27 mouse cellular contexts compared by ENCODE assay signal in the genomic region with DNA sequence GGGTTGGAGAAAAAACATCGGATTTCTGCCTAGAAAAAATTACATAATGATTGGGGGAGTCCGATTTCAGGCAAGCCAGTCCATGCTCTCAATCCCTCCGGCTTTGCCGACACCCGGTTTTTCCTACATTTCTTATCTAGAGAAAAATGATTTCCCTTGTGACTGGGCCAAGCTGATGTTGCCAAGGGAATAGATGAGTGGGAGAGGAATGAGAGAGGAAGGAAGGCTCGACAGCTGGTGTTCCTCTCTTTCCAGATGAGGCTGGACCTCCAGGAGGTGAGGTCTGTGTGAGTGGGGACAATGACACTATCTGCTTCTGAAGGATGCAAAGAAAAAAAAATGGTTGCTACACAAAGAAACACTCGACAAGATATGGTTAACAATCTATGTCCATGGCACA. TPM values are rescaled to one million over a fixed set of nuclear protein-coding genes. Genes with fewer than 3 reads are reported as not detected.
DNase-seq lines count a peak whose midpoint lies in the region; ATAC-seq and TF ChIP-seq lines count a peak whose summit lies in the region.
"Had no signal": no experiment of that assay in that cellular context is flagged by ENCODE, and none has a peak within 500 bp of the region (broad histone marks: within the 10 kb centered on the region; RNA-seq: fewer than 3 reads in every experiment).

No protein-coding gene starts in this region.

- no peak overlapping the region for H3K4me3 ChIP-seq in heart, embryonic 11.5 days (ENCODE audit: low read depth, low read length)
- no peak overlapping the region for H3K4me3 ChIP-seq in lung, embryonic 14.5 days (ENCODE audit: low read depth, low read length)
- H3K4me3 ChIP-seq in lung, adult 2 months (replicated peaks; ENCODE audit: extremely low read depth, low read depth, low read length), result no peak overlapping the region
- H3K4me3 ChIP-seq in brown adipose tissue, adult 24 weeks (ENCODE audit: insufficient read depth, low read depth, low read length), result no peak overlapping the region
- H3K4me3 ChIP-seq in heart, postnatal 0 days (ENCODE audit: low read depth, low read length), result no peak overlapping the region
- H3K4me3 ChIP-seq in midbrain, embryonic 15.5 days, result no peak overlapping the region
- H3K4me3 ChIP-seq: embryonic facial prominence, embryonic 13.5 days; forebrain, embryonic 10.5 days; forebrain, embryonic 15.5 days; hindbrain, embryonic 12.5 days; intestine, embryonic 15.5 days; liver, embryonic 13.5 days had no signal

- no peaks in the 10 kb centered on the region for H3K9me3 ChIP-seq in heart, embryonic 11.5 days (replicated peaks; ENCODE audit: control insufficient read depth, low read length)
- no peaks in the 10 kb centered on the region for H3K9me3 ChIP-seq in lung, embryonic 14.5 days (ENCODE audit: low read depth, low read length)
- no peaks in the 10 kb centered on the region for H3K9me3 ChIP-seq in heart, postnatal 0 days (replicated peaks; ENCODE audit: control insufficient read depth, low read length)
- no peaks in the 10 kb centered on the region for H3K9me3 ChIP-seq in midbrain, embryonic 15.5 days
- H3K9me3 ChIP-seq: embryonic facial prominence, embryonic 13.5 days; forebrain, embryonic 10.5 days; forebrain, embryonic 15.5 days; hindbrain, embryonic 12.5 days; intestine, embryonic 15.5 days; liver, embryonic 13.5 days had no signal

- 61% methylated on average over 7 of the region's 7 CpGs for whole genome bisulfite sequencing in heart, embryonic 11.5 days (ENCODE audit: insufficient replicate concordance)
- 30% methylated on average over 7 of the region's 7 CpGs for WGBS in lung, embryonic 14.5 days
- 57% methylated on average over 7 of the region's 7 CpGs for WGBS in lung, adult 2 months
- 48% methylated on average over 7 of the region's 7 CpGs for WGBS in heart, postnatal 0 days
- WGBS in midbrain, embryonic 15.5 days, result 70% methylated on average over 7 of the region's 7 CpGs

- no peaks in the 10 kb centered on the region for H3K36me3 ChIP-seq in heart, embryonic 11.5 days (ENCODE audit: control insufficient read depth, insufficient read depth, low read length)
- H3K36me3 ChIP-seq in lung, embryonic 14.5 days (ENCODE audit: insufficient read depth), result no peaks in the 10 kb centered on the region
- H3K36me3 ChIP-seq in heart, postnatal 0 days (replicated peaks; ENCODE audit: control insufficient read depth, insufficient read depth, low read length), result no peaks in the 10 kb centered on the region
- no peaks in the 10 kb centered on the region for H3K36me3 ChIP-seq in midbrain, embryonic 15.5 days (replicated peaks)
- H3K36me3 ChIP-seq: embryonic facial prominence, embryonic 13.5 days; forebrain, embryonic 10.5 days; forebrain, embryonic 15.5 days; hindbrain, embryonic 12.5 days; intestine, embryonic 15.5 days; liver, embryonic 13.5 days had no signal

- peaks cover 9% of the 10 kb centered on the region for H3K4me1 ChIP-seq in heart, embryonic 11.5 days (ENCODE audit: control insufficient read depth, insufficient read depth, low read length)
- H3K4me1 ChIP-seq in lung, embryonic 14.5 days (ENCODE audit: insufficient read depth), result peaks cover 13% of the 10 kb centered on the region
- H3K4me1 ChIP-seq in lung, adult 2 months (ENCODE audit: control insufficient read depth, insufficient read depth, low read length), result peaks cover 16% of the 10 kb centered on the region
- peaks cover 8% of the 10 kb centered on the region for H3K4me1 ChIP-seq in brown adipose tissue, adult 24 weeks (ENCODE audit: control insufficient read depth, insufficient read depth, insufficient read length, low read length)
- H3K4me1 ChIP-seq in heart, postnatal 0 days (ENCODE audit: control insufficient read depth, insufficient read depth), result peaks cover 11% of the 10 kb centered on the region
- peaks cover 16% of the 10 kb centered on the region for H3K4me1 ChIP-seq in midbrain, embryonic 15.5 days
- H3K4me1 ChIP-seq: embryonic facial prominence, embryonic 13.5 days; forebrain, embryonic 15.5 days; liver, embryonic 13.5 days had no signal

- TF ChIP-seq EP300 in heart, postnatal 0 days (IDR thresholded peaks at IDR 0.05; ENCODE audit: low read depth), result no peak

- no peak overlapping the region for H3K27ac ChIP-seq in heart, embryonic 11.5 days (ENCODE audit: low read depth, low read length)
- peak overlapping the region; percentile 19; the same call in 1 of the 2 replicates for H3K27ac ChIP-seq in lung, embryonic 14.5 days (ENCODE audit: low read depth)
- H3K27ac ChIP-seq in brown adipose tissue, adult 24 weeks (replicated peaks; ENCODE audit: low read depth, low read length), result peak overlapping the region; percentile 1; the same call in 1 of the 2 replicates
- peak overlapping the region; percentile 58; the same call in 1 of the 2 replicates for H3K27ac ChIP-seq in heart, postnatal 0 days (ENCODE audit: low read depth)
- H3K27ac ChIP-seq in midbrain, embryonic 15.5 days, result no peak overlapping the region
- H3K27ac ChIP-seq: embryonic facial prominence, embryonic 13.5 days; forebrain, embryonic 10.5 days; forebrain, embryonic 15.5 days; hindbrain, embryonic 12.5 days; hindbrain, postnatal 0 days; intestine, embryonic 15.5 days; kidney, postnatal 0 days; liver, embryonic 13.5 days had no signal

- no peak for TF ChIP-seq CTCF in lung, embryonic 14.5 days (IDR thresholded peaks at IDR 0.05; ENCODE audit: low read depth)
- no peak for TF ChIP-seq CTCF in lung, adult 2 months (IDR thresholded peaks at IDR 0.05; ENCODE audit: insufficient read depth, low read length)
- TF ChIP-seq CTCF in heart, postnatal 0 days (IDR thresholded peaks at IDR 0.05; ENCODE audit: low read depth), result no peak

- TF ChIP-seq POLR2A in lung, adult 2 months (IDR thresholded peaks at IDR 0.05; ENCODE audit: borderline replicate concordance, extremely low read depth, low read depth, low read length), result no peak

- no peak overlapping the region for H3K9ac ChIP-seq in heart, embryonic 11.5 days (ENCODE audit: low read depth, low read length)
- H3K9ac ChIP-seq in lung, embryonic 14.5 days, result no peak overlapping the region
- H3K9ac ChIP-seq in heart, postnatal 0 days (replicated peaks; ENCODE audit: low read depth, low read length), result no peak overlapping the region
- no peak overlapping the region for H3K9ac ChIP-seq in midbrain, embryonic 15.5 days
- H3K9ac ChIP-seq: embryonic facial prominence, embryonic 13.5 days; forebrain, embryonic 15.5 days; hindbrain, embryonic 12.5 days; intestine, embryonic 15.5 days; liver, embryonic 13.5 days had no signal

- DNase-seq in heart, adult 18-20 months, result peak; percentile 53 to 66
- DNase-seq in lung, embryonic 14.5 days, result peak; percentile 65
- DNase-seq in lung, adult 2 months, result no peak
- DNase-seq in heart, postnatal 0 days (ENCODE audit: low spot score), result no peak
- no peak for DNase-seq in thymus, postnatal 36 days
- DNase-seq: cerebellum, adult 18-20 months; cerebellum, postnatal 10 days; gastrocnemius, adult 2 months; gastrocnemius, postnatal 36 days; layer of hippocampus, postnatal 36 days; left cerebral cortex, postnatal 4 days; liver, embryonic 13.5 days; midbrain, embryonic 14.5 days had no signal

- ATAC-seq in heart, embryonic 11.5 days (replicated peaks; ENCODE audit: insufficient number of reproducible peaks, low FRiP score, low TSS enrichment), result no peak
- peak; percentile 61; the same call in 1 of the 2 replicates for ATAC-seq in lung, embryonic 14.5 days (ENCODE audit: insufficient read depth)
- ATAC-seq in heart, postnatal 0 days (ENCODE audit: insufficient read depth, low read depth), result no peak
- no peak for ATAC-seq in midbrain, embryonic 15.5 days (replicated peaks)
- ATAC-seq: forebrain, embryonic 15.5 days; hindbrain, postnatal 0 days; intestine, embryonic 15.5 days; Patski had no signal

- H3K4me2 ChIP-seq in heart, embryonic 11.5 days, result no peak overlapping the region
- H3K4me2 ChIP-seq in lung, embryonic 14.5 days, result no peak overlapping the region
- H3K4me2 ChIP-seq in heart, postnatal 0 days (ENCODE audit: low read depth, low read length), result no peak overlapping the region
- H3K4me2 ChIP-seq in midbrain, embryonic 15.5 days, result no peak overlapping the region
- H3K4me2 ChIP-seq: embryonic facial prominence, embryonic 13.5 days; forebrain, embryonic 15.5 days; hindbrain, embryonic 12.5 days; intestine, embryonic 15.5 days; liver, embryonic 13.5 days had no signal

- H3K27me3 ChIP-seq in heart, embryonic 11.5 days (ENCODE audit: control insufficient read depth, insufficient read depth, low read length), result no peaks in the 10 kb centered on the region
- H3K27me3 ChIP-seq in lung, embryonic 14.5 days (ENCODE audit: insufficient read depth, low read length), result no peaks in the 10 kb centered on the region
- H3K27me3 ChIP-seq in heart, postnatal 0 days (ENCODE audit: control insufficient read depth, insufficient read depth, low read length), result no peaks in the 10 kb centered on the region
- H3K27me3 ChIP-seq in midbrain, embryonic 15.5 days (replicated peaks), result no peaks in the 10 kb centered on the region
- H3K27me3 ChIP-seq: embryonic facial prominence, embryonic 13.5 days; forebrain, embryonic 15.5 days; hindbrain, embryonic 12.5 days; intestine, embryonic 15.5 days; liver, embryonic 13.5 days; Patski had no signal

RNA-seq across cellular contexts. Expression of gene Ttf2, which starts 23.7 kb away (rescaled TPM):
- 1 to 10 TPM; 2.1 to 2.3 TPM for total RNA-seq in heart, adult 18-20 months (2021)
- polyA plus RNA-seq in heart, embryonic 11.5 days (2014; fragmentation: Nextera tagmentation; extraction: Ambion mirVana), result 12.9 and 15.8 TPM in 2 replicates
- 26.4 and 27.7 TPM in 2 replicates for polyA plus RNA-seq in lung, embryonic 14.5 days (2014; fragmentation: Nextera tagmentation; extraction: Ambion mirVana)
- 2.3 and 3.0 TPM in 2 replicates for polyA plus RNA-seq in lung, adult 2 months (2012; rRNA removed)
- 2.3 and 4.0 TPM in 2 replicates for polyA plus RNA-seq in brown adipose tissue, adult 24 weeks (2012; ENCODE audit: insufficient read depth, insufficient read length, missing spikeins)
- total RNA-seq in heart, postnatal 0 days (2014; rRNA removed; ENCODE audit: low replicate concordance), result 11.0 and 13.5 TPM in 2 replicates
- 4.2 and 4.4 TPM in 2 replicates for polyA plus RNA-seq in heart, postnatal 0 days (2015; fragmentation: Nextera tagmentation; extraction: Ambion mirVana)
- 3.9 and 4.3 TPM in 2 replicates for polyA plus RNA-seq in midbrain, embryonic 15.5 days (2015; fragmentation: Nextera tagmentation; extraction: Ambion mirVana)

RNA-seq across cellular contexts. Expression of gene Cd101, which starts 36.2 kb away (rescaled TPM):
- under 1 TPM; 0.10 to 0.15 TPM for total RNA-seq in heart, adult 18-20 months (2021)
- 0.26 and 0.45 TPM in 2 replicates for polyA plus RNA-seq in heart, embryonic 11.5 days (2014; fragmentation: Nextera tagmentation; extraction: Ambion mirVana)
- 0.07 and 0.17 TPM in 2 replicates for polyA plus RNA-seq in lung, embryonic 14.5 days (2014; fragmentation: Nextera tagmentation; extraction: Ambion mirVana)
- 1.5 and 1.8 TPM in 2 replicates for polyA plus RNA-seq in lung, adult 2 months (2012; rRNA removed)
- polyA plus RNA-seq in brown adipose tissue, adult 24 weeks (2012; ENCODE audit: insufficient read depth, insufficient read length, missing spikeins), result not detected in 2 replicates
- total RNA-seq in heart, postnatal 0 days (2014; rRNA removed; ENCODE audit: low replicate concordance), result 1.8 TPM in 1 of 2 replicates, not detected in the other
- polyA plus RNA-seq in heart, postnatal 0 days (2015; fragmentation: Nextera tagmentation; extraction: Ambion mirVana), result 0.26 and 0.27 TPM in 2 replicates
- 0.05 TPM in 1 of 2 replicates, not detected in the other for polyA plus RNA-seq in midbrain, embryonic 15.5 days (2015; fragmentation: Nextera tagmentation; extraction: Ambion mirVana)
- total RNA-seq: common myeloid progenitor, adult 5-6 weeks; MEL had no signal
- polyA plus RNA-seq: forebrain, embryonic 10.5 days; hindbrain, embryonic 12.5 days; kidney, postnatal 0 days; midbrain, embryonic 14.5 days; Patski; stomach, embryonic 14.5 days had no signal

Comparison
In these comparisons a context has a peak if more than half of its experiments do, and no peak if none do; other contexts are left out.
1. DNase-seq: peak in heart, adult 18-20 months (2 of 2) and lung, embryonic 14.5 days (single experiment); none in lung, adult 2 months (single experiment), heart, postnatal 0 days (single experiment) and thymus, postnatal 36 days (0 of 2).
2. H3K27ac ChIP-seq: peak in lung, embryonic 14.5 days (single experiment), brown adipose tissue, adult 24 weeks (single experiment) and heart, postnatal 0 days (single experiment); none in heart, embryonic 11.5 days (single experiment) and midbrain, embryonic 15.5 days (single experiment).